Mouse (Mus musculus) common myeloid progenitor, adult 5-6 weeks (primary cell): ENCODE measurements at regions not wholly inside any gene's neighbourhood (a gene's known extent, or its start where the extent isn't known, plus 50 kb on each side); places are given as distances from the start of the nearest gene placed in this dataset.

Experiments
- ATAC-seq: replicated peaks from 2 replicates; pipeline ENCODE4 v1.8.0; 2016; ENCODE audit warnings: low read depth, mild to moderate bottlenecking, moderate TSS enrichment, inconsistent platforms; ENCODE audit not compliant: poor library complexity, severe bottlenecking

DNA sequence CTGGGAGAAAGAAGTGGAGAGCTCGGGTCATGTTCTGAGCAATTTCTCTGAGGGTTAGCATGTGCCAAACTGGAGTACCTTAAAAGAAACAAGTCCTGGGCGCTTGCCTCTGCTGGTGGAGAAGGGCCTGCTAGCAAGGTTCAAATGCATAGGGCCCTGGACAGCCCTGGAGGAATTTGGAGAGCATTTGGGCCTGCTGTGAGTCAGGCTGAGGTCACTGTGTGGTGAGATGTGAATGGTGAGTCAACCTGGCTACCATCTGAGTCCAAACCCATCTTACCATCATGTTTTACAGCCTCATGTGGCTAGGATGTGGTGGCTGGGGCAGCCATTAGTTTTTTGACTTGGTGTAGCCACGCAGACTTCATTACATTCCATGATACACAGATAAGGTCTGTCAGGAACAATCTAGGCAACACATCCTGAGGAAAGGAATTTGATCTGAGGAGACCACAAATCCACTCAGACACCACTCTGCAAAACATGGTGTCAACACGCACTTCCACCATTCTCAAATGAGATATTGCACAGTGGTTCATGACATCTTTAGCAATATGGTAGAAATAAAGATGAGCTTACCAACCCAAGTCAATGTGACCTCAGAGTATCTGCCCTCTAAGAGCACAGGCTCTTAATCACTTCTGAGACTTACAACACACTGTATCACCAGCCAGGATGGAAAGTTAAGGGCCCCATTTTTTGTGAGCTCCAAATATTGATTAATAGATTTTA lies 83.1 kb downstream of the Thbs2 start:
- no peak for ATAC-seq

DNA sequence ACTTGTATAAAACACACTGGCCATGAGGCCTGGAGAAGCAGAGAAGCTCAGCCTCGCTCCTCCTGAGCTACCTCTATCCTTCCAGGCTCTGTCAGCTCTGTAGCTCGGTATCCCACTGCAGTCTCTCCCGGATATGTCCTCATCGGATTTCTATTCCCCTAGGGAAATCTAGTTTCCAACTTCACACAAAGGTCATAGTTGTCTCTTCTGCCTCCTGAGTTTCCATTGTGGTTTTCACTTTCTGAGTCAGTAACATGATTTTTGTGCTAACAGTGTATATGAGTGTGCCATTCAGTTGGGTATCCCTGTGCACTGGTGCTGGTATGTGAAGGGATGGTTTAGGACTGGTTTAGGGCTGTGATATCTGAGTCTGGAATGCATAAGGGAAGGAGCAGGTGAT lies 85.2 kb downstream of the Thbs2 start:
- ATAC-seq, result no peak

DNA sequence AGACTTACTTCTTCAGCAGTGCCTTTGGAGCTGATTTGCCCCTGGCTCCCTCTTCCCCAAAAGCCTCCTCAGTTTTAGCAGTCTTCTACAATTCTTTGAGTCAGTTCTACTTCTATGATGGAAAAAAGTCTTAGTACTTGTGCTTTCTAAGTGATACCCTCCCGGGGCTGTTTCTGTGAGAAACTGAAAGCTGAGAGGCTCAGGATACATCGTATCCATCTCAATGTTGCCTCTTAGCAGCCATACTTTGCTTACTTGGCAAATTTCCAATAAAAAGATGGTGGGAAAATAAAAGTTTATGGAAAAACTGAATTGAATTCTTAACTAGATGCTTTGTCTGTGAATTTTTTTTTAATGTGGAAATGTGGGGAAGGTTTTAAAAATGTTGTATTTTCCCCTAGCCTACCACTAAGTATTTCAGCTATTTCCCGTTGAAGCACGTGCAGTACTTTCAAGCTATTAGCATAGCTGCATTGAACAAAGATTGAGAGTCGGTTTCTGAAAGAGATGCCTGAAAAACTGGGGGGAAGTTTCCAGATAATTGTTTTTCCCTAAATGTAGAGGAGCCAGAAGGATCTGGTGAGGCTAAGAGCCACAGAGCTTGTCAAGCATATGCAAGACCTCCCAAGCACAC lies 87.6 kb downstream of the Thbs2 start:
- ATAC-seq, result no peak

DNA sequence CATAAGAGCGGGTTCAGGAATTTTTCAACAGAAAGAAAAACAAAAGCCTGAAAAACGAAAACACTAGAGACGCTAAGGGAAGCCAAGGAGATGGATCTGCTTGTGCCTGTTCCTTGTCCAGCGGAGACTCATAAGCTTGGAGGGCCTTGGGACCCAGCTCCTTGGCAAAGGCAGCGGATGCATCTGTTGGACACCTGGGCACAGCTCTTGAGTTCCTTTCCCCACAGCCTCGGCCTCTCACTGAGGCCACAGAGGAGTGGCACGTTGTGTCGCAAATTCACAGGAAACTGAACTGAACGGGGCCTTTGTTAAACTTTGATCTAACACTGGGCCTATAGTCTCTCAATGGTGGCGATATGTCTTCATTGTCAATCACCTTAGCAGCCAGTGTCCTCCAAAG lies 94.4 kb downstream of the Thbs2 start:
- ATAC-seq, result no peak

DNA sequence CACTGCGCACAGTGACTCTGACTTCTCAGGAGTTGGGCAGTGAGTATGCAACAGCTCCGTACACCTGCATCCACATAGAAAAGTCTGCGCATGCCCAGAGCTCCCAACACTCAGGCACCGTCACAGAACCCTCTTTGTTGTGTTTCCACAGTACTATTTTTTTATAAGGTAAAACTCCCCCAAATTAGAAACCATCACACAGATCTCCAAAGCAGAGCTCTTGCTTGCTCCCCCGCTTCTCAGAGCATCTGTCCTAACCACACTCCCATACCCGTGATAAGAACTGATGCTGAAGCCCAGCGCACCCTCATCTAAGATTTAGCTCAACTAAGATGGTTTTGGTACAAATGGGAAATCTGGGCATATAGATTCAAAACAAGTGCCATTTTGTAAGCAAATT lies 97.6 kb downstream of the Thbs2 start:
- ATAC-seq, result no peak

DNA sequence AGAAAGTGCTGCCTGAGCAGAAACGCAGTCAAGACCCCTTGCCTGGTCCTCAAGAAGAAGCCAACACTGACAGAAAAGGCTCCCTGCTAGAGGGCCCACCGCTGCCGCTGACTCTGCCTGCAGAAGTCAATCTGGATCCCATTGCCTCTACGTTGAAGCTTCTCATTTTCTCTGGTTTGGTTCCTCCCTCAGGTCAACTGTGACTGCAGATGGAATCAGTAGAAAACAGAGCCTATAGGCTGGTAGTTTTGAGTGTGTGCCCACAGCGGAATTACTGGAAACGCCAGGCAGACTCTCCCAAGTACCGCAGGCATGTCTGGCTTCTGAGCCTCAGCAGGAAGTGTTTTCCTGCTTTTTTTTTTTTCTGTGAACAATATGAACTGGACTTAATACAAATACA lies 98.5 kb downstream of the Thbs2 start:
- no peak for ATAC-seq

DNA sequence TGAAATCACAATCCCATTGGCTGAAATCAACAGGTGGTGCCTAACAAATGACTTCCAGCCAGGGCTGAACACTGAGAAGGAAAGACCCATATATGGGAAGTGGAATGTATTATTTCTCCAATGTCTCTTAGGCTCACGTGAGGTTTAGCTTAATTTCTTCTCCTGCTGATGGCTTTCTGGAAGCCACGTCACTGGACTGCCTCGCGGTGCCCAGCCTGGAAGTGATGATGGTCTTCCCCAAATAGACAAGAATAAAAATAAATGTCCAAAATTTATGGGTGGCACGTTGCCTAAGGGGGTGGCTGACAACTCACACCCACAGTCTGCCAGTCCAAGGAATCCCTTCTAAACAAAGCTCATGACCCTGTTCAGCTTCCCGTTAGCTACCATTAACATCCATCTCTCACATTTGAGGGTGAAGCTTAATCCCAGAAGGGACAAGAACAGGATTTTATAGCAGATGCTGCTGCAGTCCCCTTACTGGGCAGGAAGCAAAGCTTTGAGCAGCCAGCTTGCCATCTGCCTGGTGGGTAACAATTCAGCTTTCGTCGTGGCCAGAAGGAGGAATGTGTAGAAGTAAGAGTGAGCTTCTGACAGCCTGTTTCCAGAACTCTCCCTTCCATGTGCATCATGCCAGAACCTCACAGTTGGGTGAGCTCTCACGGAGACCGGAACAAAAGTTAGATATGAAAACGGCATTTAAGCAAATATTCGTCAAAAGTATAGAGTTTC lies 105.8 kb downstream of the Thbs2 start:
- ATAC-seq, result no peak

DNA sequence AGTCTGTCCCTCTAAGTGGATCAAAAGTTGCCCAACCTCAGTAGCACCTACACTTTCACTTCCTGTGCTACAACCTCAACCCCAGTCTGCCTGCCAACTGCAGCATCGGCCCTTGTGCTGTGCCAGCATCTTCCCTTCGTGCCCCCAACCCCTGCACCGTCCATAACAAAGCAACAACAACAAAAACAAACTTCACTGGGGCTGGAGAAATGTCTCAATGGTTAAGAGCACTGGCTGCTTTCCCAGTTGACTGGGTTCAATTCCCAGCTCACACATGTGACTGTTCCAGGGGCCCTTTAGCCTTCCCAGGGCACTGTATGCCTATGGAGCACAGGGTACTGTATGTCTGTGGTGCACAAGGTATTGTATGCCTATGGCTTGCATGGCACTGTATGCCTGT lies 114.4 kb downstream of the Thbs2 start:
- ATAC-seq, result no peak

DNA sequence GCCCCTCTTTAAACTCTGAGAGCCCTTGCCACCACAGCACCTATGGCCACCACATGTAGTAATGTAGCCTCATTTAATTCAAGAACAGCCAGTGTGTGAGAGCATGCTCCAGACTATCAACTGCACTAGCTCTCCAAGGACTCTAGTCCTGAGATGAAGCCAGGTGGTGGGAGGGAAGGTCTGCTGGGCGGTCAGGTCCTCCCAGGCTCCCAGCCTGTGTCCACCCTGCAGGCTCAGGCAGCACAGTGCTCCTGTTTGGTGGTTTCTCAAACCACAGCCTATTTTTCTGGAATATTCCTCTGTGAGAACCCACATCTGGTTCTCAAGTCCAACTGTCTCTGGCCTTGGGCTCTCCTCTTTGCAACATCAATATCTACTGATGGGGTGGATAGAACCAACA lies 115.3 kb downstream of the Thbs2 start:
- ATAC-seq, result no peak

DNA sequence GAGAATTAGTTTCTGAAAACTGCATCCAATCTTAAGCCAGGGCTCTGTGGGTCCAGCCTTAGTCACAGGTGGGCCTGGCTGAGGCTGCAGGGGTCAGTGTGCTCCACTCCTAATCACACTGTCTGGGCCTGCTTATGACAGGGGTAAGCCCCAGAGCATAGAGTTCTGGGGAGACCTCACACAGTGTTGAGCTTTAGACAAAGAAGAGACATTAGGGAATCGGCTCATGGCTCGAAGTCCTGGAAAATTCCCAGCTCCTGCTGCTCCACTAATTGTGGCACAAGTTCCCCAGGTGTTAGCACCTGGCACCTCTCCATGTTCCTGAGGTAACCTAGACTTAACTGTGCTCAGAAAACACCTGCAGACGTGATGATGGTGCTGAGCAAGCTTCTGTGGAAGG lies 115.8 kb downstream of the Thbs2 start:
- ATAC-seq, result no peak

DNA sequence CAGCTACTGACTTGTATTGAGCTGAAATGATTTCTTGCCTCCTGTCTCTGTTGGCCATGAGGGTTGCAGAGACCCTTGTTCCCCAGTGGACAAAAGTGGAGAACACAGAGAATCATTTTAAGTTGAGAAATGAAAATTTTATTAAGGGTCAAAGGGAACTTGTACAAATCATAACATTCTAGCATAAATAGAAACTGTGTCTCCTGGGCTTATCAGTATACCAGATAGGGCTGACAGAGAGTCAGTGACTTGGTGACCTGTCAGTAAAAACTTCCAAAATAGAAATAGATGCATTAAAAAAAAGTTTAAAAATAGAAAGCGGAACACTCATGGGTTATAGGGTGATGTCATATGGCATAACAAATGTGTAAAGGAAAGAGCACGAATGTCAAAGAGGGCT lies 117.9 kb downstream of the Thbs2 start:
- no peak for ATAC-seq

DNA sequence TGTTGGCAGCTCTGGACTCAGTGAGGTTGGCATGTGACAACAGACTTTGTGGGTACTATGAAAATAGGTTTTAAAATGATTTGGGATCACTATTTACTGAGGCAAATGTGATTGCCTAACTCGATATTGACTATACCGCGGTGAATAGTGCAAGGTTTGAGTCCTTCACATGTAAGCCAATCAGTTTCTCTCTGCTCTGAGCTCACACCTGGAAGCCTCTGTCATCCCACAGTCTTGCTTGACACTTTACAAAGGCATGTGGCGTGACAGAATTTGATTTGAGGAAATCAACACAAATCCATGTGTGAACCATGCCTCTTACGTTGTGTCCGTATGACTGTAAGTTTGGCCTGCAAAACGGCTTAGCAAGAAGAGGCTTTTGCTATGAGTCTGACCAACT lies 122.9 kb downstream of the Thbs2 start:
- ATAC-seq, result no peak

DNA sequence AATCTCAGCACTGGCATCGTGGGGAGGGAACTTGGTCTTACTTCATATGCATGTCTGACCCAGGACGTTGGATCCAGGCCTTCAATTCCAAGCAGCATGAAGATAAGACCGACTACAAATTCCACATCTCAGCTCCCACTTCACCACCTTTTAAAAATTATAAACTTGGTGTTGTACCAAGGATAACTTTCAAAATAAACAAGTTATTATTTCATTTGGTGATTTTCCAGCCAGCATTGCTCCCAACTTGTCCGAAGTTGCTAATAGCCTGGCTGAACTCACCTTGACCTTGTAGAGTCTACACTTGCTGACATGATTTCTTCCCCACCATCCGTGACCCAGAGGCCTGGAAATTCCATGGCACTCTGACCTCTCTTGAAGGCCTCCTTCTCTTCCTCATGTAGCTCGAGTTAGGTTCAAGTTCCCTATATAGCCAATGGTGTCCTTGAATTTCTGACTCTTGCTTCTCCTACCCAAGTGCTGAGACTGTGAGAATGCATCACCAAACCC lies 123.7 kb downstream of the Thbs2 start:
- no peak for ATAC-seq

DNA sequence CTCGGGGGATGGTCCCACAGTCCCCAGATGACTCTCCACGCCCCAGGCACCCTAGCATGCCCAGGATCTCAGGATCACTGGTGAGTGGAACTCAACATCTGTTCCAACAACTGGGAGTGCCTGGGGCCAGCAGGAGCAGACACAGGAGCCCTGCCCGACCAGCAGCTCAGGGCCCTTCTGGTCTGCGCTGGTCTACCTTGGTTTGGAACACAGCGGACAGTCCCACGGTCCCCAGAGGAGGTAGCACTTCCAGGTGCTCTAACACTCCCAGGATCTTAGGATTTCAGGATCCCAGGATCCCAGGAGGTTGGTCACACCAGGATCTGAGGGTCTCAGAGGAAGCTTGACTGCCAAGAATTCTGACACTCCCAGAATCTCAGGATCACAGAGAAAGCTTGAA lies 131.8 kb downstream of the Thbs2 start:
- no peak for ATAC-seq

DNA sequence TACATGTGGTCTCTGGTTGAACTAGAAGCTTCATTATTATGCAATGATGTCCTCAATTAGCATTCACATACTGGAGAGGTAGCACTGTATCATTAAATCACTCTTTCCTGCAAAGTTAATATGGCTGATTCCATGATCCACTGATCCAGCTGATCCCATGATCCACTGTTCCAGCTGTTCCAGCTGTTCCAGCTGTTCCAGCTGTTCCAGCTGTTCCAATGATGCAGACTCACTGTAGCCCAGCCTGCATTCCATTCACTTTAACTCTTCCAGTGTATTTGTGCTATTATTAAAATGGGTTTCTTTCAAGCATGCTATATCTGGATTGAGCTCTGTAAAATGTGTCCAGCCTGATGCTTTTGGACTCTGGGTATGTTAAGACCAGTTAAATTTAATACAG lies 136.8 kb downstream of the Thbs2 start:
- no peak for ATAC-seq

DNA sequence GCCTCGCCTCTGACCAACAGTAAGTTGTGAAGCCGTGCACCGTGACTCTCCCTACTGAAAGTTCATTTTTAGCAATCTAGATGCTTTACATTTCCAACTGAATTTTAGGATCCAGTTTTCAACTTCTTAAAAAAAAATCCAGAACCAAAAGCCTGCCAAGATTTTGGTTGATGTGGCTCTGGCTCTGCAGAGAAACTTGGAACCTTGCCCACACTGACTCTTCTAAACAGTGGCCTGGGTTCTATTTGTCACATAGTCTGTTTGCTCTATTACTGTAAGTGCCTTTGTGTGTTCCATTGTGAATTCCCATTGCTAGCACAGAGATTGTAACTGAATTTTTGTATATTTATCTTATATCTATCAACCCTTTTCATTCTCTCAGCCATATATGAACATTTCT lies 140.8 kb downstream of the Thbs2 start:
- no peak for ATAC-seq

DNA sequence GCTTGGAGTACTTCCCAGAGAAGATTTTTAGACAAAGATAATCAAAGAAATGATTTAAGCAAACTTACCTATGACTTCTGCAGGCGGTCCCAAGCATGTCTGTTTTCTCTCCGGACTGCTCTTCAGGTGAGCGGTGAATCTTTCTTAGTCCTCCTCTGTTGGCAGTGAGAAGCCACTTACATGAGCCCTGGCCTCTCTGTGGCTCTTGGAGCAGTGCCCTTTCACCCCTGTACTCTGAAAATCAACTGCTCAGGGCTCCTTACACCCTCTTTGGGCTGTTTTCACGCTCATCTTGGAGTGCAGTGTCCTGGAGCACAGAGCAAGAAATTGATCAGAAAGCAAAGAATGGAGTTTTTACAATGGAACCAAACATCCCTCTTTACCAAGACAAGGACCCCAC lies 142.0 kb downstream of the Thbs2 start:
- ATAC-seq, result no peak

DNA sequence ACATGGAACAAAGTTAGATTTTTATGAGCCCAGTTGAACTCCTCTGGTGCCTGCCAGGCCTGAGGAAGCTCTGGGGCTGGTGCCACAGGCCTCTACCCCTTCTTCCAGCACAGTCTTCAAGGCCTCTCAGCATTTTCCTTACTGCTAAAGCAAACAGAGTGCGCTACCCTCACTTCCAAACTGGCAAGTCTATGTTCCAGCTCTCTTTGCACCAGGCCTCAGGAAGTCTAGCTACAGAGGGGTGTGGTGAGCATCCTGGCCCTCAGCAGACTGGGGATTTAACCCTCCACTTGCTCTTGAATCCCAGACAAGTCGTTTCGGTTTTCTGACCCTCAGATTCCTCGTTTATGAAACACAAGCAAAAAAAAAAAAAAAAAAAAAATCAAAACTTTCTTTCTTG lies 142.4 kb downstream of the Thbs2 start:
- no peak for ATAC-seq

DNA sequence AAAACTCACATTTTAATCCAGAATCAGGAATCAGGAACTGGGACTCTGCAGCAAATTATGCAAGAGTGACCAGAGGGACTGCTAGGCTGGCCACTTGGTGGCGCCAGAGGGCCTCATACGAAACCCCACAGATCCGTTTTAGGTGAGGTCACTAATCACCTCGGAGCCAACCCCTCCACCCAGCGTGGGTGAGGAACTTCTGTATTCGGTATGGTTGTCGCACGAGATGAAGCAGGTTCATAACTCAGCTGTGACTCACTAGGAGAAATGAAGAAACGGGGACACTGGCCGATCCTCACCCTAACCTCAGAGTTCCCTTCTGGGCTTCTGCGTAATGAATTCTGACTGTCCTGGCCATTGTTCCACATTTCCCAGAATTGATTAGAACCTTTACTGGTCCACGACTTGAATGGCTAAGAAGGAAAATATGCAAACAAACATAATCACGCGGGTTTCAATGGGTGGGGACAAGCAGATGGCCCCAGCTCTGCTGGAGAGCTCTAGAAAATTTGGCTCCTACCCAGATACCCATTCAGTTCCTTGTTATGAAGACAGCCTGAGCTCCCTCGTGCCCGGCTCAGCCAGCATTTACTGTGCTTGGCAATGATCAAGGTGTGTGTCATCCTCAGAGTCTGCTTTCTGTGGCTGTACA lies 148.1 kb downstream of the Thbs2 start:
- ATAC-seq, result peak; percentile 99

DNA sequence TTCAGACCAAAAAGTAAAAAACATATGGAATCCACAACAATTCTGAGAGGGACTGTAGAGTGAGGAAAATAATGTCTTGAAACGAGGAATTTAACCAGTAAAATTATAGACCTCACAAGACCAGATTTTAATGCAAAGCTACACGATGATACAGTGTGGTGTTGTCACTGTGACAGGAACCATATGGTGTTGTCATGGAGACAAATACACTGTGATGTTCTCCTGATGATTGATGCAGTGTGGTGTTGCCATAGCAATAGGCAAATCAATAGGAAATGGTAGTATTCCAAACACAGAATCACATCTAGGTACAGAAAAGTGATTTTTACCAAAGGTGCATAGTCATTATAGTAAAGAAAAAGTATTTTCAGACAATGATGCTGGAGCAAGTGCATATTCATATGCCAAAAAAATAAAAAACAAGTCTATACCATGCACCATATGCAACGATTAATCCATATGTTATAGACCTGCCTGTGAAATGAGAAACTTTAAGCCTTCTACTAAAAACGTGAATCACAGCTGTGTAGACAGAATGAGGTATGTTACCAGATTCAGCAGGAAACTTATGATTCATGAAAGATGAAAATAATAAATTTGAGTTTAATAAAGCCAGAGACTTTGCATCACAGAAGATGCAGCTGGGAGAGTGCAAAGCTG lies 149.6 kb downstream of the Thbs2 start:
- ATAC-seq, result no peak
